ENCODE assay signal across 8 mouse cellular contexts in the genomic region with DNA sequence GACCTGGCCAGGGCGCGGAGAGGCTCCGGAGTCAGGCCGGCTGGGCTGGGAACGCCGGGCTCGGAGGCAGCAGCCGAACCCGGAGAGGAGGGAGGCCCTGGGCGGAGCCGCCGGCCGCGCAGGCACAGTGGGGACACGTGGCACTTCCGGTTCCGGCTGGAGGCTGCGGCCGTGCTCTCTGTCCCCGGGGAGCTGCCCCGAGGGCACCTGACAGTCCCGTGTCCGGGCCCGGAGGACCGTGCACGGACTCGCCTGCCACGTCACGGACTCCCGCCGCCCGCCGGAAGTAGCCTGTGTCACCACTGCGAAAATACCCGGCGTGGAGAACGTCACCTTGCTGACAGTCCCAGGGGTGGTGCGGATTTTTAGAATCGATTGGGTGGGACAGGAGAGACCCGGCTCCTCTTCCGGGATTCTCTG. TPM values are rescaled to one million over a fixed set of nuclear protein-coding genes. Genes with fewer than 3 reads are reported as not detected.
DNase-seq lines count a peak whose midpoint lies in the region; ATAC-seq lines count a peak whose summit lies in the region.

No protein-coding gene starts in this region.

- peaks cover 5 to 7% of the 10 kb centered on the region in 2 experiments for H3K4me1 ChIP-seq in heart, embryonic 14.5 days (ENCODE audit: control insufficient read depth in 2 of 2, insufficient read depth in 2 of 2, low read length in 2 of 2)
- peaks cover 48% of the 10 kb centered on the region for H3K4me1 ChIP-seq in liver, embryonic 12.5 days

- peak overlapping the region; percentile 94 for H3K4me2 ChIP-seq in heart, embryonic 14.5 days (ENCODE audit: low read length)
- peak overlapping the region; percentile 86 for H3K4me2 ChIP-seq in liver, embryonic 12.5 days

- peak overlapping the region; percentile 57 to 91 for H3K4me3 ChIP-seq in heart, embryonic 14.5 days (ENCODE audit: control insufficient read depth in 1 of 2, insufficient read depth in 1 of 2, low read depth in 1 of 2, low read length in 2 of 2)
- peak overlapping the region; percentile 87 for H3K4me3 ChIP-seq in liver, embryonic 12.5 days

- H3K36me3 ChIP-seq in heart, embryonic 14.5 days (ENCODE audit: control insufficient read depth, insufficient read depth, low read length) = peaks cover 3% of the 10 kb centered on the region; the same call in 1 of the 2 replicates
- H3K36me3 ChIP-seq in liver, embryonic 12.5 days = peaks cover 10% of the 10 kb centered on the region
- H3K36me3 ChIP-seq in splenic B cell, adult 2 months (ENCODE audit: control insufficient read depth, insufficient read depth, low read length, poor library complexity, severe bottlenecking) = no peaks in the 10 kb centered on the region

- peak overlapping the region; percentile 75 to 83 for H3K27ac ChIP-seq in heart, embryonic 14.5 days (replicated peaks in 1 of 2; ENCODE audit: control insufficient read depth in 1 of 2, insufficient read depth in 1 of 2, low read depth in 2 of 2, low read length in 2 of 2)
- H3K27ac ChIP-seq in liver, embryonic 12.5 days = peak overlapping the region; percentile 77

- no peaks in the 10 kb centered on the region; the same call in 1 of the 2 replicates for H3K27me3 ChIP-seq in heart, embryonic 14.5 days (ENCODE audit: control insufficient read depth, insufficient read depth, low read length)
- peaks cover 7% of the 10 kb centered on the region; the same call in 1 of the 2 replicates for H3K27me3 ChIP-seq in liver, embryonic 12.5 days (replicated peaks)
- no peaks in the 10 kb centered on the region for H3K27me3 ChIP-seq in splenic B cell, adult 2 months (ENCODE audit: control insufficient read depth, insufficient read depth, low read length, poor library complexity, severe bottlenecking)

- peak; percentile 97 for ATAC-seq in heart, embryonic 14.5 days (ENCODE audit: insufficient number of reproducible peaks, insufficient read depth, low FRiP score, low read depth)
- ATAC-seq in liver, embryonic 12.5 days = peak; percentile 97

- no peaks in the 10 kb centered on the region for H3K9me3 ChIP-seq in heart, embryonic 14.5 days (ENCODE audit: control insufficient read depth, low read length)
- no peaks in the 10 kb centered on the region for H3K9me3 ChIP-seq in liver, embryonic 12.5 days (replicated peaks)

- DNase-seq in CD8-positive naive resting alpha-beta T cell, adult 2 months (ENCODE audit: low read depth in 2 of 2, low spot score in 2 of 2) = peak; percentile 80 to 81
- peak; percentile 76 for DNase-seq in c-Kit-negative CD71-positive TER-119-positive erythroid progenitor cells, embryonic 14.5 days (ENCODE audit: low read depth, low spot score)
- DNase-seq in fibroblast of lung, adult 2 months (ENCODE audit: low read depth) = peak; percentile 66
- peak; percentile 95 for DNase-seq in kidney, postnatal 10 days
- peak; percentile 87 for DNase-seq in naive thymus-derived CD4-positive, alpha-beta T cell, adult 2 months (ENCODE audit: low read depth)
- peak; percentile 98 for DNase-seq in splenic B cell, adult 2 months (ENCODE audit: low read depth, low spot score)

- H3K9ac ChIP-seq in heart, embryonic 14.5 days (ENCODE audit: low read length) = peak overlapping the region; percentile 93
- peak overlapping the region; percentile 91 for H3K9ac ChIP-seq in liver, embryonic 12.5 days

- WGBS in heart, embryonic 14.5 days = under 1% methylated on average over 41 of the region's 41 CpGs
- WGBS in liver, embryonic 12.5 days (ENCODE audit: insufficient replicate concordance) = under 1% methylated on average over 34 of the region's 41 CpGs

RNA-seq across cellular contexts. Expression of a gene that starts 7.1 kb away (rescaled TPM):
- 12.0 and 12.3 TPM in 2 replicates for polyA plus RNA-seq in heart, embryonic 14.5 days (2014; fragmentation: Nextera tagmentation; extraction: Ambion mirVana)
- polyA plus RNA-seq in liver, embryonic 12.5 days (2016; fragmentation: Nextera tagmentation; extraction: Ambion mirVana) = 9.9 and 11.0 TPM in 2 replicates

RNA-seq across cellular contexts. Expression of a gene that starts 7.1 kb away (rescaled TPM):
- polyA plus RNA-seq in heart, embryonic 14.5 days (2014; fragmentation: Nextera tagmentation; extraction: Ambion mirVana) = 140 and 148 TPM in 2 replicates
- polyA plus RNA-seq in liver, embryonic 12.5 days (2016; fragmentation: Nextera tagmentation; extraction: Ambion mirVana) = 84.8 and 88.7 TPM in 2 replicates

Comparison
In these comparisons a context has a peak if more than half of its experiments do, and no peak if none do; other contexts are left out.
1. Peak in every context shown above with its lines: DNase-seq, ATAC-seq, H3K4me3 ChIP-seq and H3K27ac ChIP-seq.